Mouse (Mus musculus) left cerebral cortex, adult 6 months (tissue): Measurements from ENCODE around the gene Epsti1. TPM values are rescaled to one million over a fixed set of nuclear protein-coding genes. Genes with fewer than 3 reads are reported as not detected.

ENCODE experiments used
- long read RNA-seq, 2 experiments: library from polyadenylated mRNA; unstranded; transcript quantifications; one replicate each; pipeline ENCODE4 v2.0.0; 2019 to 2020
- polyA plus RNA-seq: library from polyadenylated mRNA; unstranded; fragments of <200 nt; fragmentation: Nextera tagmentation; gene quantifications from 2 replicates; pipeline ENCODE4 v1.2.3, GENCODE M21; 2021

Epsti1 gene
- 0.79 and 0.97 TPM in 2 replicates for polyA plus RNA-seq
- long read RNA-seq, experiment 1, partial matches to known transcripts, result 0 of 2 reads
- long read RNA-seq, experiment 1, other reads (novel, unspliced or antisense), result 0 of 2 reads
- long read RNA-seq, experiment 2, partial matches to known transcripts, result 1 of 6 reads
- long read RNA-seq, experiment 2, other reads (novel, unspliced or antisense), result 1 of 6 reads

DNA sequence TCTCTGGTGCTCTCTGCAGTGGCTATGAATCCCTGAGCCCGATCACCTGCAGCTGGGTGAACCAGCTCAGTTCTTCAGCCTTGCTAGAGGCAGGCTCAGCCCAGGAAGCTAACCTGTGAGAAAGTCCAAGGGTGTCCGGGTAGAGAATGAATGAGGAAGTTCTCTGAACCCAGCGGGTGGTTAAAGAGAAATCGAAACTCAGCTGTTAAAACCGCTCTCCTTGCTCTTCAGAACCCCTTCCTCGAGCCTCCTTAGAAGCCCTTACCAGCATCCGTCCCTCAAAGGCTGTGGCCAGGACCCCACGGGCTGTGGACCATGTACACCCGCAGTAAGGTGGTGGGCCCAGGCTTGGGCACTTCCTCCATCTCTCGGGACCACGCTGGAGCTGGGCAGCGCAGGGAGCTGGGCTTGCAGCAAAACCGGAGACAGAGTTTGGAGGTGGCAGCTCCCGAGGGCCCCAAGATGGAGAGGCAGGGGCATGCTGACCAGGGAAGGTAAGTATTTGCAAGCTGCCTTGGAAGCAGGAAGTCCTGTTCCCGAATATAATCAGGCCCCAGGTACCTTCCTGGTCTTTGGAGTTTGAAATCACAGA lies at the start of gene Epsti1:
TSS of gene Epsti1 (plus strand) at position 69 of the 592 bp plus-strand sequence.

DNA sequence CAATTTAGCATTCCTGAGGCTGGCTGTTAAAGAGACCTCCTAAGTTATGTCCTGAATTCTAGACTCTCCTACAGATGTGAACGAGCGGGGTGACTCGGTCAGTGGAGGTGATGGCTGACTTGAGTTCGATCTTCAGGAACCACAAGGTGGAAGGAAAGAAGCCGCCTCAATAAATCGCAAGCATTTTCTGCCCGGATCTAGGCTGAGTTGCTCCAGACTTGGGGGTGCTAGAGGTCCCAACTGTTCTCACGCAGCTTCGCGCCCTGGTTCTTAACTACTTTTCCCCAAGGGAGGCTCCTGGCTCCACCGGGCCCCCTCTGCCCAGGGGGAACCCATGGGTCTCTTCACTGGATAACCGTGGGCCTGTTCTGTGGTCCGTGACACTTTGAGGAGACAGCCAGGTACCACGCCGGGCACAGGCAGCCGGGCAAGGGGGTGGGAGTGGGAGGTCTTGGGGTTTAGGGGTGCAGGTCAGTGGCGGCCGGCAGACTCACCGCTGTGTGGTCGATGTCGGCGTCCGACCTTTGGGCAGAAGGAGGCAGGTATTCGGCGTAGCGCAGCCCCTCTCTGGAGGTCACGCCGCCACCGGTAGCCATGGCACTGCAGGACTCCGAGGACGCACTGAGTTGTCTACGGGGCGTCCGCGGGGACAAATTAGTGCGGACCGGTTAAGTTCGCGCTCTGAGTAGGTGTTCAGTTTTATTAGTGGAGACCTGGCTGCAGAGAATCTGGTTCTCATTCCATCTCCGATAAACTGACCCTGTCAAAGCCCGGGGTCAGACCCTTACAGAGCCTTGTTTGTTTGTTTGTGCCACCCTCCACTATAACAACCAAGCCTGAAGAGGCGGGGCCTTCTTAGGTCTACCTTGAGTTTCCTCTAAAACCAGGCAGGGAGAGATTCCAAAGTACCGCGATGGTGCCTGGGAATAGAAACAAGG lies 29.5 kb upstream of the Epsti1 start, which contains the start of gene Dnajc15:
TSS of gene Dnajc15 (minus strand) at position 822 of the 938 bp plus-strand sequence.

Other genes starting within 250 kb of the Epsti1 start
- 109 and 147 TPM in 2 replicates for gene Dnajc15, start 29.1 kb upstream of the Epsti1 start, polyA plus RNA-seq
- gene Fam216b, start 184.8 kb downstream of the Epsti1 start, polyA plus RNA-seq, result 0.51 and 0.53 TPM in 2 replicates